Mouse (Mus musculus) midbrain, postnatal 0 days (tissue): ENCODE data around the gene Pitpnm2. TPM values are rescaled to one million over a fixed set of nuclear protein-coding genes. Genes with fewer than 3 reads are reported as not detected.

Experiments used
- ATAC-seq: fragments of 200-750 bp; cut with Nextera tagmentation; 2 replicates; pipeline ENCODE4 v1.8.0; 2017; ENCODE audit warnings: moderate number of reproducible peaks, mild to moderate bottlenecking, moderate TSS enrichment, moderate library complexity; ENCODE audit not compliant: low FRiP score
- DNase-seq: peaks from one replicate; pipeline ENCODE4 v3.0.0-alpha.2; 2015; ENCODE audit warnings: low spot score
- H3K27ac ChIP-seq: fragments of 300-500 bp; sonication (generic); 2 replicates; pipeline ENCODE4 v1.5.1; 2014; ENCODE audit warnings: low read depth, mild to moderate bottlenecking, low read length, mixed read lengths
- H3K27me3 ChIP-seq: fragments of 300-500 bp; sonication (generic); 2 replicates; pipeline ENCODE4 v1.6.1; 2014; ENCODE audit warnings: low read length, control low read depth, mixed read lengths; ENCODE audit not compliant: insufficient read depth
- H3K36me3 ChIP-seq: fragments of 300-500 bp; sonication (generic); 2 replicates; pipeline ENCODE4 v1.6.1; 2014; ENCODE audit warnings: low read length, control low read depth, mixed read lengths; ENCODE audit not compliant: insufficient read depth
- H3K4me1 ChIP-seq: fragments of 300-500 bp; sonication (generic); 2 replicates; pipeline ENCODE4 v1.6.1; 2014; ENCODE audit warnings: mild to moderate bottlenecking, control low read depth, antibody characterized with exemption, low read length, mixed read lengths; ENCODE audit not compliant: insufficient read depth
- H3K4me2 ChIP-seq: fragments of 300-500 bp; sonication (generic); 2 replicates; pipeline ENCODE4 v1.6.1; 2014; ENCODE audit warnings: low read depth, mild to moderate bottlenecking, low read length, mixed read lengths; ENCODE audit not compliant: poor library complexity, severe bottlenecking
- H3K4me3 ChIP-seq: fragments of 300-500 bp; sonication (generic); 2 replicates; pipeline ENCODE4 v1.5.1; 2014; ENCODE audit warnings: low read depth, mild to moderate bottlenecking, low read length, moderate library complexity
- H3K9ac ChIP-seq: fragments of 300-500 bp; sonication (generic); replicated peaks from 2 replicates; pipeline ENCODE4 v1.6.1; 2014; ENCODE audit warnings: mild to moderate bottlenecking, low read length, moderate library complexity, mixed read lengths; ENCODE audit not compliant: poor library complexity, severe bottlenecking
- H3K9me3 ChIP-seq: fragments of 300-500 bp; sonication (generic); 2 replicates; pipeline ENCODE4 v1.6.1; 2016; ENCODE audit warnings: low read length, control low read depth
- CTCF ChIP-seq: IDR thresholded peaks from 2 replicates; pipeline ENCODE4 v1.5.1; 2016; ENCODE audit warnings: antibody characterized with exemption, mild to moderate bottlenecking
- WGBS: fragments of 180-500 bp; shearing (Covaris S2); extraction: QIAGEN DNeasy Blood & Tissue Kit; methylation state at CpG from one replicate; pipeline ENCODE4 v1.1.7; 2014; 5-methylcytosine and 5-hydroxymethylcytosine counted together
- polyA plus RNA-seq: library from polyadenylated mRNA; unstranded; fragments of >200 nt; fragmentation: Nextera tagmentation; extraction: Ambion mirVana; gene quantifications from 2 replicates; pipeline ENCODE4 v1.2.1, GENCODE M21; 2015
- total RNA-seq: library from RNA; depleted of rRNA; stranded (reverse); fragments of >200 nt; gene quantifications from 2 replicates; pipeline ENCODE4 v1.2.3, GENCODE M21; 2014

Gene Pitpnm2
- total and polyA plus RNA-seq, 2 experiments from 2014 or later: 10.1 to 66.2 TPM

DNA sequence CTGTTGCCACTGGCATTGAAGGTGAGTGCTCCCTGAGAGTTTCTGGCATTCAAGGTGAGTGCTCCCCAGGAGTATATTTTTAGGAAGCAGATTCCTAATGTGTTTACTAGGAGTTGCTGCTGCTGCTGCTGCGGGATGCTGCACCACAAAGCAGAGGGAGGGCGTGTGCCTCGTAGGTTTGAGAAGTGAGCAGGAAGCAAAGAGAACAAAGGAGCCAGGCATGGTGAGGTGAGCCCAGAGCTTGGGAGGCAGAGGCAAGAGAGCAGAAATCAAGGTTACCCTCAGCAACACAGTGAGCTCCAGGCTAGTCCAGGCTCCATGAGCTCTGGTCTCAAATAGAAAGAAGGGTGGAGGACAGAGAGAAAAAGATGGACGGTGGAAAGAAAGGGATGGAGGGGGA, 13.7 kb upstream of the Pitpnm2 start:
- Histone ChIP-seq H3K4me1 (no peaks in the 10 kb centered on the region), H3K9me3 (no peaks in the 10 kb centered on the region), H3K36me3 (peaks cover 24% of the 10 kb centered on the region), H3K4me3 (no peak overlapping the region), H3K9ac (no peak overlapping the region), H3K4me2 (no peak overlapping the region), H3K27ac (no peak overlapping the region), H3K27me3 (no peaks in the 10 kb centered on the region)
- DNase-seq (no peak), ATAC-seq (no peak)
- WGBS: 79% methylated on average over 4 of the region's 4 CpGs
- TF ChIP-seq CTCF: no peak

DNA sequence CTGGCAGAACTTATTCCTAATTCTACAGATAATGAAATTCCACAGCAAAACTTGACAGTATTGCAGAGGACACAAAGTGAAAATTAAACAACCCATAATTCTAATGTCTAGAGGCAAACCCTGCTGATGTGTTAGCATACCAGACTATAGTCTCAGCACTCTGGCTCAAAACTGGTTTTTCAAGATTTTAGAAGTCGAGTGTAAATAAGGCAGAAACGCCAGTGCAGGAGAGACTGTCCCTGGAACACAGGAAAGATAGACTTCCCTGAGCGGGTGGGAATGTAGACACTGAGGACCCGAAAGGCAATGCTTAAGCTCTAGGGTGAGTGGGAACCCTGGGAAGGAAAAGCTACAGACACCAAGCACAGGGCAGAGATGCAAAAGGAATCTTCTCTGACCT, 12.5 kb upstream of the Pitpnm2 start:
- Histone ChIP-seq H3K4me2 (no peak overlapping the region), H3K27ac (no peak overlapping the region), H3K27me3 (no peaks in the 10 kb centered on the region), H3K9me3 (no peaks in the 10 kb centered on the region), H3K36me3 (peaks cover 31% of the 10 kb centered on the region), H3K4me3 (no peak overlapping the region), H3K9ac (no peak overlapping the region), H3K4me1 (no peaks in the 10 kb centered on the region)
- DNase-seq (no peak), ATAC-seq (no peak)
- 93% methylated on average over 4 of the region's 4 CpGs for WGBS
- no peak for TF ChIP-seq CTCF

- no peak overlapping the region for H3K4me3 ChIP-seq
- peaks cover 39% of the 10 kb centered on the region for H3K36me3 ChIP-seq
- peak; percentile 71 for TF ChIP-seq CTCF
- no peaks in the 10 kb centered on the region for H3K9me3 ChIP-seq
- ATAC-seq (no peak), DNase-seq (peak; percentile 54)
- H3K27ac ChIP-seq: no peak overlapping the region
- no peaks in the 10 kb centered on the region for H3K4me1 ChIP-seq
- no peak overlapping the region for H3K9ac ChIP-seq
- H3K4me2 ChIP-seq: no peak overlapping the region
- 52% methylated on average over 2 of the region's 2 CpGs for WGBS
- H3K27me3 ChIP-seq: no peaks in the 10 kb centered on the region
These were observed 9.6 kb upstream of the Pitpnm2 start for GRCm38 (mm10) chr5:124259133-124259532.

- no peaks in the 10 kb centered on the region for H3K27me3 ChIP-seq
- no peaks in the 10 kb centered on the region for H3K4me1 ChIP-seq
- 96% methylated on average over 1 of the region's 1 CpGs for WGBS
- no peak overlapping the region for H3K4me3 ChIP-seq
- no peak for ATAC-seq
- no peaks in the 10 kb centered on the region for H3K9me3 ChIP-seq
- peaks cover 36% of the 10 kb centered on the region for H3K36me3 ChIP-seq
- H3K27ac ChIP-seq: no peak overlapping the region
- DNase-seq: no peak
- no peak overlapping the region for H3K9ac ChIP-seq
- no peak overlapping the region for H3K4me2 ChIP-seq
- TF ChIP-seq CTCF: no peak
These were observed 8.5 kb upstream of the Pitpnm2 start for GRCm38 (mm10) chr5:124258026-124258425.

DNA sequence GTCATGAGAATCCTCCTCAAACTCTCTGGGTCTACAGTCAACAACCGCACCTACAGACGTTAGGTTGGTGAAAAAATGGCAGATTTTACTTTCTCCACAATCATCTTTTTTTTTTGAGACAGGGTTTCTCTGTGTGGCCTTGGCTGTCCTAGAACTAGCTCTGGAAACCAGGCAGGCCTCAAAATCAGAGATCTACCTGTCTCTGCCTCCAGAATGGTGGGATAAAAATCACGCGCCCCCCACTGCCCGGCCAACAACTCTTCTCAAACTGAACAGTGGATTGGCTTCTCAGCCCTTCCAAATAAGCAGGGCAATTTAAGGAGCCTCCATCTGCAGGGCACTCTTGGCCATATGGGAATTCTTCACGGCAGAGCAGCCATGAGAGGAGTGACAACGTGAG, 5.6 kb upstream of the Pitpnm2 start:
- Histone ChIP-seq H3K9ac (no peak overlapping the region), H3K4me1 (peaks cover 4% of the 10 kb centered on the region; the same call in 1 of the 2 replicates), H3K27ac (no peak overlapping the region), H3K4me2 (no peak overlapping the region), H3K4me3 (no peak overlapping the region), H3K9me3 (no peaks in the 10 kb centered on the region), H3K36me3 (peaks cover 19% of the 10 kb centered on the region), H3K27me3 (no peaks in the 10 kb centered on the region)
- ATAC-seq (no peak), DNase-seq (no peak)
- WGBS: 95% methylated on average over 7 of the region's 7 CpGs
- TF ChIP-seq CTCF: no peak

- Histone ChIP-seq H3K9me3 (no peaks in the 10 kb centered on the region), H3K36me3 (peaks cover 17% of the 10 kb centered on the region), H3K4me3 (no peak overlapping the region), H3K27ac (no peak overlapping the region), H3K9ac (no peak overlapping the region), H3K4me1 (peaks cover 8% of the 10 kb centered on the region), H3K27me3 (no peaks in the 10 kb centered on the region), H3K4me2 (no peak overlapping the region)
- 82% methylated on average over 8 of the region's 8 CpGs for WGBS
- no peak for TF ChIP-seq CTCF
- no peak for ATAC-seq
- DNase-seq: no peak
These were observed 4.0 kb upstream of the Pitpnm2 start for GRCm38 (mm10) chr5:124253555-124253954.
